Mouse (Mus musculus): ENCODE measurements around the gene Sult6b1. TPM values are rescaled to one million over a fixed set of nuclear protein-coding genes. Genes with fewer than 3 reads are reported as not detected.

The Sult6b1 gene
- total RNA-seq, 1 experiment from 2014 or later = not detected

Other genes with a start within 250 kb of the Sult6b1 start
- gene Strn, start 169.8 kb downstream of the Sult6b1 start, total RNA-seq (2017) = 24.3 and 37.0 TPM in 2 replicates
- gene Heatr5b, start 71.6 kb downstream of the Sult6b1 start, total RNA-seq (2017) = 22.5 and 28.1 TPM in 2 replicates
- 16.7 and 34.4 TPM in 2 replicates for gene Gpatch11, start 71.4 kb downstream of the Sult6b1 start, total RNA-seq (2017)
- 70.4 and 76.2 TPM in 2 replicates for gene Eif2ak2, start 24.4 kb downstream of the Sult6b1 start, total RNA-seq (2017)
- 48.8 and 51.5 TPM in 2 replicates for gene Cebpzos, start 9.5 kb upstream of the Sult6b1 start, total RNA-seq (2017)
- 157 and 297 TPM in 2 replicates for gene Cebpz, start 30.1 kb upstream of the Sult6b1 start, total RNA-seq (2017)
- 39.7 and 46.3 TPM in 2 replicates for gene Ndufaf7, start 30.1 kb upstream of the Sult6b1 start, total RNA-seq (2017)
- gene Prkd3, start 113.8 kb upstream of the Sult6b1 start, total RNA-seq (2017) = 73.9 and 86.4 TPM in 2 replicates
- 0.79 and 3.4 TPM in 2 replicates for gene Qpct, start 144.9 kb upstream of the Sult6b1 start, total RNA-seq (2017)

Measured in hematopoietic stem cell, adult 5-6 weeks (primary cell).